Mouse (Mus musculus) liver, postnatal 0 days (tissue): ENCODE results near the gene Olfr599.

Experiments used
- CTCF ChIP-seq: sonication (generic); IDR thresholded peaks from 2 replicates; pipeline ENCODE4 v1.5.1; 2016; ENCODE audit warnings: antibody characterized with exemption, low read depth
- EP300 ChIP-seq: IDR thresholded peaks from 2 replicates; pipeline ENCODE4 v1.6.1; 2016; ENCODE audit warnings: antibody characterized with exemption, low read depth, mild to moderate bottlenecking

GRCm38 (mm10) chr7:103323268-103323667 lies 12.4 kb upstream of the Olfr599 start, which contains the start of gene Olfr598:
- TF ChIP-seq CTCF: no peak
- TF ChIP-seq EP300: no peak
